Mouse (Mus musculus): ENCODE results near the gene Zc3h15. TPM values are rescaled to one million over a fixed set of nuclear protein-coding genes. Genes with fewer than 3 reads are reported as not detected.

Zc3h15 gene
- polyA plus RNA-seq, 1 experiment from 2014 or later, result 142 TPM

DNA sequence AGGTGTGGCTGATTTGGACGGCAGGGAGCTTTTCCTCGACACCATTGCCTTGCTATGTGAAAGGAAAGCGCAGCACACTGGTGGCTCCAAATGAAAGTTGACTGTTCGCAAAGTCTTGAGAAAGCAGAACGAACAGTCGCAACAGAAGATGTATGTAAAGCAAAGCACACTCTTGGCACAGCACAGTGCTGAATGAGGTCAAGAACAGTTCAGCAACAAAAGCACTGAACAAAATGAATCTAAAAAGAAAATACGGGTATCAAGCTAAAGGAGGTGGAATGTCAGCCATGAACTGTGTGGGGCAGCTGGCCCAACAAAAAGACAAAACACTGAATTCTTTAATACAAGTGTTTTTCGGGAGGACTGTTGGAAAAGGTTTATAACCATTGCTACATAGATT lies 37.1 kb downstream of the Zc3h15 start:
- Histone ChIP-seq H3K4me3 (ENCODE audit: low read depth, low read length) (no peak overlapping the region), H3K4me1 (ENCODE audit: control insufficient read depth, insufficient read depth, low read length) (0 out of 2 replicates have a peak, but pooled peaks cover 6% of the 10 kb centered on the region), H3K9me3 (ENCODE audit: control insufficient read depth, low read depth, low read length) (no peaks in the 10 kb centered on the region), H3K9ac (replicated peaks; ENCODE audit: low read depth, low read length) (no peak overlapping the region), H3K4me2 (replicated peaks; ENCODE audit: low read depth, low read length) (no peak overlapping the region), H3K36me3 (ENCODE audit: control insufficient read depth, insufficient read depth, low read length) (no peaks in the 10 kb centered on the region), H3K27ac (ENCODE audit: low read length) (peak overlapping the region; percentile 18; the same call in 1 of the 2 replicates), H3K27me3 (ENCODE audit: control insufficient read depth, insufficient read depth, low read length) (no peaks in the 10 kb centered on the region)
- ATAC-seq (ENCODE audit: insufficient number of reproducible peaks, insufficient read depth, low FRiP score, low read depth), result no peak
- WGBS, result 62% methylated on average over 8 of the region's 8 CpGs

DNA sequence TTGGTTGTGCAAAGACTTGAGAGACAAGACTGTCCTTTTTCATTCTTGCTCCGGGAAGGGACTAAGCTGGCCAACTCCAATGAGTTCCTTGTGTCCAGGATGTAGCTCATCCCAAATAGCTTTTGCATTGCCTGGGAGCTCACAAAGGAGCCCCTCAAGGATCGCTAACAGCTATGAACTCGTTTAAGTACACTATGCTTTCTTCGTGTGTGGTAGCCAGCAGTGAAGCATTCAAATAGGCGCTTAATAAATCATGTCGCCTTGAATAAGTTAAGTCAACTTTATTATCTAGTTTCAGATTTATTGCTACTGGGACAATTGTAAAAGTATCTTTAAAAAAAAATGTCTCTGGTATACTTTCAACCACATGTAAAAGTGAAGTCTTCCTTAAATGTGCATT lies 37.5 kb downstream of the Zc3h15 start:
- 50% methylated on average over 6 of the region's 6 CpGs for WGBS
- Histone ChIP-seq H3K36me3 (ENCODE audit: control insufficient read depth, insufficient read depth, low read length) (no peaks in the 10 kb centered on the region), H3K27me3 (ENCODE audit: control insufficient read depth, insufficient read depth, low read length) (no peaks in the 10 kb centered on the region), H3K9ac (replicated peaks; ENCODE audit: low read depth, low read length) (no peak overlapping the region), H3K9me3 (ENCODE audit: control insufficient read depth, low read depth, low read length) (no peaks in the 10 kb centered on the region), H3K27ac (ENCODE audit: low read length) (no peak overlapping the region), H3K4me1 (ENCODE audit: control insufficient read depth, insufficient read depth, low read length) (0 out of 2 replicates have a peak, but pooled peaks cover 6% of the 10 kb centered on the region), H3K4me2 (replicated peaks; ENCODE audit: low read depth, low read length) (no peak overlapping the region), H3K4me3 (ENCODE audit: low read depth, low read length) (no peak overlapping the region)
- ATAC-seq (ENCODE audit: insufficient number of reproducible peaks, insufficient read depth, low FRiP score, low read depth), result no peak

DNA sequence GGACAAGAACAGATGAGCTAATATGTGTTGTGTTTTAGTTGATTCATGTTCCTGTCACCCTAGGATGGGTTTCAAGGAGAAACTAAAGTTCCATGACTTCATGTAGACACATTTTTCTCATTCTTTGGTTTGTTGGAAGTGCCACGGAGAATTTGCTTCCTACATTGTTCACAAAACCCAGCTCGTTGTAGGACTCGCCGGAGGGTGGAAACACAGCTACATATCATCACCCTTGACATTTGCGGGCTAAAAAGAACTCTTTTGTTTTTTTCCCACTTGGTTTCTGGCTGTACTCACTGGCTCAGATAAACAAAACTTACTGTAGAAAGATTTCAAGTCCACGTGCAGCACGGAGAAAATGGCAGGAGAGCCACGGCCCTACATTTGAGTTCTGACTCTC lies 38.0 kb downstream of the Zc3h15 start:
- WGBS, result 43% methylated on average over 8 of the region's 8 CpGs
- Histone ChIP-seq H3K4me3 (ENCODE audit: low read depth, low read length) (no peak overlapping the region), H3K27me3 (ENCODE audit: control insufficient read depth, insufficient read depth, low read length) (no peaks in the 10 kb centered on the region), H3K4me1 (ENCODE audit: control insufficient read depth, insufficient read depth, low read length) (0 out of 2 replicates have a peak, but pooled peaks cover 6% of the 10 kb centered on the region), H3K4me2 (replicated peaks; ENCODE audit: low read depth, low read length) (no peak overlapping the region), H3K36me3 (ENCODE audit: control insufficient read depth, insufficient read depth, low read length) (no peaks in the 10 kb centered on the region), H3K9ac (replicated peaks; ENCODE audit: low read depth, low read length) (no peak overlapping the region), H3K27ac (ENCODE audit: low read length) (no peak overlapping the region), H3K9me3 (ENCODE audit: control insufficient read depth, low read depth, low read length) (no peaks in the 10 kb centered on the region)
- no peak for ATAC-seq (ENCODE audit: insufficient number of reproducible peaks, insufficient read depth, low FRiP score, low read depth)

DNA sequence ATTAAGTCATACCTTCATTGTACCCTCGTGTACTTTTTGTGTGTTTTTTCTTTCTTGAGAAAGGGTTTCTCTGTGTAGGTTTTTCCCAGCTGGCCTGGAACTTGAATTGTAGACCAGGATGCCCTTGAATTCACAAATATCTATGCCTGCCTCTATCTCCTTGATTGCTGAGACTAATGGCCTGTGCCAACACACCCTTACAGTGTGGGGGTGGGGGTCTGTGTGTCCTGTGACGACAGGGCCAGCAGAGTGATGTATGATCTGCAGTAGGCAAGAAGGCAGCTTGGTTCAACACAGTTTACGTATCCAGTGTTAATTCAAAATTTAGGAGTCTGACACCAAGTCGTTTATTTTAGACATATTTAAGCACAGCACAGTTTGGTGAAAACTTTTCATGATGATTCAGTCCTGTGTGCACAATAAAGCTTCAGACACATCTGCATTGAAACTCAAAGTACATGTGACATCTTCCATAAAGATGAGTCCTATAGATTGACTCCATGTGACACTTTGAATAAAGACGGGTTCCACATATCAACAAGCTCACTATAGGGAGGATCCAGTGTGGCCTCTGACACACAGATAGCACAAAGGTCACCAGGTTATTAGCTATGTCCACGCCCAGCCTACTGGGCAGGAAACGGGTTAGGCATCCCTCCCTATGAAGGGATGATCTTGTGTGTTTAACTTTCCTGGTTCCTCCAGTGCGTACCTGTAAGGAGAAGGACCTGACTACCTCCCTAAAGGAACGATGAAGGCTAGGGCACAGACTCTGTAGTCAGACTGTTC lies 39.7 kb downstream of the Zc3h15 start:
- no peaks in the 10 kb centered on the region for H3K27me3 ChIP-seq (ENCODE audit: control insufficient read depth, insufficient read depth, low read length)
- no peak overlapping the region for H3K9ac ChIP-seq (replicated peaks; ENCODE audit: low read depth, low read length)
- H3K36me3 ChIP-seq (ENCODE audit: control insufficient read depth, insufficient read depth, low read length), result no peaks in the 10 kb centered on the region
- H3K9me3 ChIP-seq (ENCODE audit: control insufficient read depth, low read depth, low read length), result no peaks in the 10 kb centered on the region
- no peak overlapping the region for H3K4me2 ChIP-seq (replicated peaks; ENCODE audit: low read depth, low read length)
- 62% methylated on average over 9 of the region's 9 CpGs for WGBS
- H3K4me1 ChIP-seq (ENCODE audit: control insufficient read depth, insufficient read depth, low read length), result 0 out of 2 replicates have a peak, but pooled peaks cover 6% of the 10 kb centered on the region
- no peak for ATAC-seq (ENCODE audit: insufficient number of reproducible peaks, insufficient read depth, low FRiP score, low read depth)
- H3K4me3 ChIP-seq (ENCODE audit: low read depth, low read length), result no peak overlapping the region
- H3K27ac ChIP-seq (ENCODE audit: low read length), result no peak overlapping the region

DNA sequence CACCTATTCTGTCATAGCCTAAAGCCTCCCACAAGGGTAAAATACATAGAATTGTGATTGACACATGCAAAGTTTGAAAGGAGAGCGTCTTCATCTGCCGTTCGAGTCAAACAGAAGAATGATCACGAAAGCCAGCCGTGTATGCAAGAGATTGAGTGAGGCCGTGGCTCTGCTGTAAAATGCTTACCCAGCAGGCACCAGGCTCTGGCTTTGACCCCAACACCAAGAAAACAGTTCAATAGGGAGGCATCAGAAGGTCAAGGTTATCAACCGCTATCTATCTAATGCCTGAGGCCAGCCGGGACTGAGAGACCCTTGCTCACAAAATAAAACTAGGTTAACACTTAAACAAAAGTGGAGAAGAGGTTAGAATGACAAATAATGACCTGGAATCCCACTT lies 40.5 kb downstream of the Zc3h15 start:
- Histone ChIP-seq H3K4me3 (ENCODE audit: low read depth, low read length) (no peak overlapping the region), H3K9me3 (ENCODE audit: control insufficient read depth, low read depth, low read length) (no peaks in the 10 kb centered on the region), H3K36me3 (ENCODE audit: control insufficient read depth, insufficient read depth, low read length) (no peaks in the 10 kb centered on the region), H3K27me3 (ENCODE audit: control insufficient read depth, insufficient read depth, low read length) (no peaks in the 10 kb centered on the region), H3K9ac (replicated peaks; ENCODE audit: low read depth, low read length) (no peak overlapping the region), H3K4me1 (ENCODE audit: control insufficient read depth, insufficient read depth, low read length) (0 out of 2 replicates have a peak, but pooled peaks cover 6% of the 10 kb centered on the region), H3K27ac (ENCODE audit: low read length) (no peak overlapping the region), H3K4me2 (replicated peaks; ENCODE audit: low read depth, low read length) (no peak overlapping the region)
- 69% methylated on average over 8 of the region's 8 CpGs for WGBS
- no peak for ATAC-seq (ENCODE audit: insufficient number of reproducible peaks, insufficient read depth, low FRiP score, low read depth)

DNA sequence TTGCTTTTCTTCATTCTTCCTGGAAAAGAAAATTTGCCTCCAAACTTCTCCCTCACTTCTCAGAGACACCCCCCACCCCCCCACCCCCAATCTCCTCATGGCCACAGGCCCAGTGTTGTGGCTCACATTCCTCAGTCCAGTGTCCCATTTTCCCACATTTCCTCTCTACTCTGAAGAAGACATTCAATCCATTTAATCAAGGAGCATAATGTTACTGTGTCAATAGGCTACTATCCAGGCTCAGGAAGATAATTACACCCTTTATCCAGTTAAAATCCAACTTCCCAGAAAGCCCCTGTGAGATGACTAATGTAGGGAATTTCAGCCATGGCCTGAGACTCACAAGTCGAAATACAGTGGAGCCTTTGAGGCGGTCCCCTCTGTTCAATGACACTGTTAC lies 46.1 kb downstream of the Zc3h15 start:
- H3K27ac ChIP-seq (ENCODE audit: low read length), result no peak overlapping the region
- no peaks in the 10 kb centered on the region for H3K9me3 ChIP-seq (ENCODE audit: control insufficient read depth, low read depth, low read length)
- 68% methylated on average over 2 of the region's 2 CpGs for WGBS
- H3K4me3 ChIP-seq (ENCODE audit: low read depth, low read length), result no peak overlapping the region
- no peaks in the 10 kb centered on the region for H3K36me3 ChIP-seq (ENCODE audit: control insufficient read depth, insufficient read depth, low read length)
- no peak for ATAC-seq (ENCODE audit: insufficient number of reproducible peaks, insufficient read depth, low FRiP score, low read depth)
- H3K9ac ChIP-seq (replicated peaks; ENCODE audit: low read depth, low read length), result no peak overlapping the region
- no peaks in the 10 kb centered on the region for H3K4me1 ChIP-seq (ENCODE audit: control insufficient read depth, insufficient read depth, low read length)
- no peak overlapping the region for H3K4me2 ChIP-seq (replicated peaks; ENCODE audit: low read depth, low read length)
- H3K27me3 ChIP-seq (ENCODE audit: control insufficient read depth, insufficient read depth, low read length), result no peaks in the 10 kb centered on the region

DNA sequence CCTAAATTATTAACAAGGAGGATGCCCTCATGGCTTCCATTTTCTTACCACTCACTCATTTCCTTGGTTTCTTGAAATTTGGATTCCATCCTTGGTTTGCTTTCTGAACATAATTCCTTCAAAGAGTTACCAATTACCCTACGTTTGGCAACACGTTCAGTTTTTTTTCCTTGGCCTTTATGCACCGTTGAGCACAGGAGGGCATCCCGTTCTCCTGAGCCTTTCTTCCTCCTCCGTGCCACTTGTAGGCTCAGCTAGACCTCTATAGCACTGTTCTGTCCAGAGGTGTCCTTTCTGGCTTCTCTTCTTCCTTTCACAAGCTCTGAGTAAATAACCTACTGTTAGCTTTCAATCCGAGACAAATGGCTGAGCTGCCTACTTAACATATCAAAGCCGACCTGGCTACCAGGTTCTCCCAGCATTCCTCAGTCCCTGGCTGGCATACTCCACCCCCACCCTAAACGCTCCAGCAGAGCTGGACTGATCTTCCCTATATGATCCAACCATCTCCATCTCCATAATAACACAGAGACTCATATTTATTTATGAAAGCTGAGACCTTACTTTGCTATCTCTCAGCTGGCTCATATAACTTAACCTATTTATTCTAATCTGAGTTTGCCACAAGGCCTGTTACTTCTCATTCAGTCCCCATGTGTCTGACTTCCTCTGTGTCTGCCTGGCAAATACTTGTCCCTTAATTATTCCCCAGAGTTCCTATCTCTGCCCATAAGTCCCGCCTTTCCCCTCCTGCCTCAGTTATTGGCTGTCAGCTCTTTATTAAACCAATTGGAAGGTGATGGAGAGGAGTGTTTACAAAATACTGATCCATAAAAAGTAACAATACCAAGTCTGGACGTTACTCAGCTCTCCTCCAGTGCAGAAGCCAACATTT lies 48.7 kb downstream of the Zc3h15 start:
- WGBS, result 34% methylated on average over 10 of the region's 10 CpGs

DNA sequence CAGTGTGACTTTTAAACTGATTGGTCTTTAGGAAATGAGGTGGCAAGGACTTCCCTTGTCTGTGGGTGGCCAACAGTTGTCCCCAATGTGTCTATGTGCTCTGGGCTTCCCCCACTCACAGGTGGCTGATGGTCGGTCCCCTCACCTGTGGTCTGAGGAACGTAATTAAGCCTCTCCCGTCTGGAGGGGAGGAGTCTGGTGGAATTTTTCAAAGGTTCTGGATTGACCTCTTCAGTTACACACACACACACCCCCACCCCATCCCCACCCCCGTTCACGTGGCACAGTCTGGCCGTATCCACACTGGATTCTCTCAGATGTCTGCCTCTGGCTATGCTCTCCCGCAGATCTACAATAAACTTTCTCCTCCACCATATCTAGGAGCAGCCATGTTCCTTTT lies 49.8 kb downstream of the Zc3h15 start:
- Histone ChIP-seq H3K27me3 (ENCODE audit: control insufficient read depth, insufficient read depth, low read length) (no peaks in the 10 kb centered on the region), H3K9me3 (ENCODE audit: control insufficient read depth, low read depth, low read length) (no peaks in the 10 kb centered on the region), H3K27ac (ENCODE audit: low read length) (no peak overlapping the region), H3K4me2 (replicated peaks; ENCODE audit: low read depth, low read length) (no peak overlapping the region), H3K4me1 (ENCODE audit: control insufficient read depth, insufficient read depth, low read length) (no peaks in the 10 kb centered on the region), H3K4me3 (ENCODE audit: low read depth, low read length) (no peak overlapping the region), H3K36me3 (ENCODE audit: control insufficient read depth, insufficient read depth, low read length) (no peaks in the 10 kb centered on the region), H3K9ac (replicated peaks; ENCODE audit: low read depth, low read length) (no peak overlapping the region)
- ATAC-seq (ENCODE audit: insufficient number of reproducible peaks, insufficient read depth, low FRiP score, low read depth), result no peak
- 63% methylated on average over 7 of the region's 7 CpGs for WGBS

More for the DNA sequence above, 48.7 kb downstream of the Zc3h15 start:
- no peak overlapping the region for H3K9ac ChIP-seq (replicated peaks; ENCODE audit: low read depth, low read length)
- no peaks in the 10 kb centered on the region for H3K4me1 ChIP-seq (ENCODE audit: control insufficient read depth, insufficient read depth, low read length)
- H3K27ac ChIP-seq (ENCODE audit: low read length), result no peak overlapping the region
- H3K4me3 ChIP-seq (ENCODE audit: low read depth, low read length), result no peak overlapping the region
- no peak overlapping the region for H3K4me2 ChIP-seq (replicated peaks; ENCODE audit: low read depth, low read length)
- no peaks in the 10 kb centered on the region for H3K9me3 ChIP-seq (ENCODE audit: control insufficient read depth, low read depth, low read length)
- H3K36me3 ChIP-seq (ENCODE audit: control insufficient read depth, insufficient read depth, low read length), result no peaks in the 10 kb centered on the region
- no peak for ATAC-seq (ENCODE audit: insufficient number of reproducible peaks, insufficient read depth, low FRiP score, low read depth)
- H3K27me3 ChIP-seq (ENCODE audit: control insufficient read depth, insufficient read depth, low read length), result no peaks in the 10 kb centered on the region

Data from stomach, embryonic 14.5 days (tissue).